Mouse (Mus musculus) cerebellum, adult 2 months (tissue): ENCODE measurements around the gene Heatr3.

ENCODE experiments used
- CTCF ChIP-seq: fragments of 200-500 bp; IDR thresholded peaks from 2 replicates; pipeline ENCODE4 v1.5.1; 2011; ENCODE audit warnings: low read depth, mild to moderate bottlenecking, control low read depth, low read length, moderate library complexity, borderline replicate concordance; ENCODE audit not compliant: insufficient read depth
- POLR2A ChIP-seq: fragments of 200-500 bp; IDR thresholded peaks from 2 replicates; pipeline ENCODE4 v1.6.1; 2011; ENCODE audit warnings: low read length, control low read depth, borderline replicate concordance; ENCODE audit not compliant: insufficient read depth

GRCm38 (mm10) chr8:88175264-88175663, 37.6 kb downstream of the Heatr3 start:
- TF ChIP-seq POLR2A (no peak), CTCF (no peak)
